Mouse (Mus musculus) granulocyte monocyte progenitor cell, adult 5-6 weeks (primary cell): ENCODE results near the gene Cacng3. TPM values are rescaled to one million over a fixed set of nuclear protein-coding genes. Genes with fewer than 3 reads are reported as not detected.

Experiments used
- ATAC-seq: replicated peaks from 2 replicates; pipeline ENCODE4 v1.8.0; 2016; ENCODE audit warnings: mild to moderate bottlenecking, moderate TSS enrichment, inconsistent platforms; ENCODE audit not compliant: poor library complexity, severe bottlenecking
- total RNA-seq, 2 experiments: library from RNA; stranded (forward) in 1 of 2; stranded (reverse) in 1 of 2; fragments of 200-712, 200-1000 nt in 1 of 2; fragments of >200 nt in 1 of 2; fragmentation: Nextera tagmentation in 1 of 2; gene quantifications; 2 replicates each; pipeline ENCODE4 v1.2.3; 2014 to 2017

Gene Cacng3
- total RNA-seq, 2 experiments from 2014 or later = not detected

DNA sequence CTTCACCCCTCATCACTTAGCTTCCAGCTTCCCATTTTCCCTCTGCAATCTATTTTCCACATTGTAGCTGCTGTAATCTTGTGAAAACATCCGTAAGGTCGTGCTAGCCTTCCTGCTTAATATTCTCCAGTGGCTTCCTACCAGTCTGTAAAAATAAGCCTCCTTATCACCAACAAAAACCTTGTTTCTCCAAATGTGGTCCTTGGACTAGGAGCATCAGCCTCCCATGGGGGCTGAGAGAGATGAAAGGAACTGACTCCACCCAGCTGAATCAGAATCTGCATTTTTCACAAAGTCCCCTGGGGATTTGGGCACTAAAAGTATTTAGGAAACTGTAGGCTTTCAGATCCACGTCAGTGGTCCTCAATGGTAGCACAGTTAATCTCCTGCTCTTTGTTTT is 46.0 kb downstream of the Cacng3 start:
- ATAC-seq = no peak

DNA sequence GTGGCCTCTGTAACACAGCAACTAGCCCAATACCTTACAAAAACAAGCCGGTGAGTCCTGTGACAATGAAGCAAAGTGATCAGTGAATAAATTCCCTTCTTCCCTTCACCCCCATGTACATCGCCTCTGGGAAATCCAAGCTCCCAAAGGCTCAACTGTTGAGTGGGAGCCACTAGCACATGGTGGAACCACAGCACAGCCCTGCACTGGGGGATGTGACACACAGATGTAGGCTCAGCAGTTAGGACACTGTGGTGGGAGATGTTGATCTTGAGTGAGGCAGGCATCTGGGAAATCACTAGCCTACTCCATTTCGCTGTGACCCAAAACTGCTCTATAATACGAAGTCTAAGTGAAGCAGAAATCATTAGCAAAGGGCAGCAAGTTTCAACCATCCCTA is 48.2 kb downstream of the Cacng3 start:
- no peak for ATAC-seq

DNA sequence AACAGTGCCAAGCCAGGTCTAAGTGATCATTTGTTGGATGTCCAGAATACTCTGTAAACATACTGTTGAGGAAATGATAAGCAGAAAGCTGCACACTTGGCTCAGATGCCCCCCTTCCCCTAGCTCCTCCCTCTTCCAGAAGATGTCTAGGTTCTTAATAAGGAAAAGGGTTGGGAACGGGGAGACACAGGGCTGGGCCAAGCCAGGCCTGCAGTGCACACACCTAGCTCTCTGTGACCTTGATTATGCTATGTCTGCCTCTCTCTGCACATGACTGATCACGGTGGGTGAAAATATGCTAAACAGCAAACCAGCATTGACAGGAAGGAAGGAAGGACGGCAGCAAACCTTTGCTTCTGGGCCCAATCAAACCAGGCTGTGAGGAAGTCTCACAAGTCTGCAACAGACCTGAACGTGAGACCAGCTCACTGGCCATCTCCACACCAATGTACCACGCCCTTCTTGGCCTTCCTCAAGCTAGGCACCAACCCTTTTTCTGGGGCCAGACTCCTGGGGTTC is 53.1 kb downstream of the Cacng3 start:
- no peak for ATAC-seq

GRCm38 (mm10) chr7:122726376-122726775 is 56.1 kb downstream of the Cacng3 start:
- no peak for ATAC-seq

DNA sequence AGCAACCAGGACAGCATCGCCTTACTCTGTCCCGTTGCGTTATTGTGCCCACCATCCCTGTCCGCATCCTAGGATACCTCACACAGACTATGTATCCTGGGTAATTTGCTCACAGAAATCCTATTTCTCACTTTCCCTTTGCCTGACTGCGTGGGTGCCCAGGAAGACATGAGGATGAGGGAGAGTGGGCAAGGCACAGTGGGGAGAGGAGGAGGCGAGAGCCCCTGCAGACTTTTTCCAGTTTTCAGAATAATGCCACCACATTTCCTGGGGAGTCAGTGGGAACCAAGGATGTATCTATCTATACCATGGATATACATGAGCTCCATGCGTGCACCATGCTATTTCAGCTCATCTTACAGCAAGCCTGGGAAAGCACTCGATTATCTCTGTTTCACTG is 57.9 kb downstream of the Cacng3 start:
- ATAC-seq = no peak

DNA sequence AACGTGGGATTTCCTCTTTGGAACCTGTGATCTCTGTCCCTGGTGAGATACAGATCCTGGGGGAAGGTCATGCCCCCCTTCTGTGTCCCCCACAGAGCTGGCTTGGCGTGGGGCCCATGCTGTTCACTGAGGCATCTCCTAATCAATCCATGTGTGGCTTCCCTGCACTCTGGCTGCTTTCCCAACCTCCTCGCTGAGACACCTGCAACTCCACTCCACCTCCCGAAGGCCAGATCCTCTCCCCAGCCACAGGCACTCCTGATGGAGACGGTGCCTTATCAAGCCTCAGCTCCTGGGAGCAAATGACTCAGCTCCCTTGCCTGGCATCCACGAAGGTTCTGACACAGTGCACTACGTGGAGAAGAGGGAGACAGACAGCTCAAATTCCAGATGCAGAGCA is 58.6 kb downstream of the Cacng3 start:
- no peak for ATAC-seq

DNA sequence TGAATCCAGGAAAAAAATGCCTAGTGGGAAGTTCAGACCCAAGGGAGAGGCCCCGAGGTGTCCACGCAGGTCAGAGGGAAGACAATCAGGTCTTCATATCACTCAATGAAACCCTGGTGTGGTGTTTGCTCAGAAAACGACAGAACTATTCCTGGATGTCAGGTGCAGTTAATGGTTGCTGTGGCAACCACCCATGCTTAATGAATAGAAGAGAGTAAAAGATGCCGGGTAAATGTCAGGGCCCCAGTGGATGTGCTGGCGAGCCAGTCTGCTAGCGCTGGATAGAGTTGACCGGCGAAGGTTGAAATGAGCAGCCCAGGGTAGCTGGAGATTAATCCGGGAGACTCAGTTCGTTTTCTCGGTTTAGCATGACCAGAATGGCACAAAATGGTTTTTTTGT is 65.0 kb downstream of the Cacng3 start:
- ATAC-seq = no peak

- no peak for ATAC-seq
Measured at GRCm38 (mm10) chr7:122738541-122738940, 68.2 kb downstream of the Cacng3 start.

DNA sequence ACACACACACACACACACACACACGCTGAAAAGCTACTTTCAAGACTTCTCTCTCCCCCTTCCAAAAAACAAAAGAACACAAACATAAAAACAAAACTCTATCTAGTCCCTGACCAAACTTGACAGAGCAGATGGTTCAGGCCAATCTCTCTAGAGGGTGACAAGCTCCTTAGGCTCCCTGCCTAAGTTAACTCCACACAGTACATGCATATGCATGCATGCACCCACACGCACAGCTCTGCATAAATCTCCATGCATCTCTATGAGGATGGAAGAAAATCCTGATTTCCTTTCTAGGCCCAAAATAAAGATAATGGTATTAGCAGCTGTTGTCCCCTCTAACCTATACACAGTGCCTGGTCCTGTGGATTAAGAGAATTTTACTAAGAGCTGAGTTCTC is 70.4 kb downstream of the Cacng3 start:
- ATAC-seq = no peak

GRCm38 (mm10) chr7:122755920-122756603 is 85.8 kb downstream of the Cacng3 start:
- no peak for ATAC-seq

DNA sequence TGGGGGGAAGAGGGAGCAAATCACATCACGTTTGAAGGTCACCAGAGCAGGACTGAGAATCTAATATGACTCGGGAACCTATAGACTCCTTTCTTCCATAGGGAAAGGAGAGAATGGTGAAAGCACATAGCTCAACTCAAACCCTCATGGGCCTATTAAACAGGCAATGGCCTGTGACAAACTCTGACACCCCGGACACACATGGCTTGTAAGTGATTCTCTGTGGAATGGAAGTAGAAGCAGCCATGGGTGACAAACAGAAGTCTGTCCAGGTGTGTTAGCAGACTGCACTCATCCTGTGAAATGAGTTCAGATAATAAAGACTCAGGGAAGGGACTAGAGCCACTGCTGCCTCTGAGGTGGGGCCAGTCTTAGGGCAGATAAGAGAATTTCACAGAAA is 88.4 kb downstream of the Cacng3 start:
- ATAC-seq = no peak

DNA sequence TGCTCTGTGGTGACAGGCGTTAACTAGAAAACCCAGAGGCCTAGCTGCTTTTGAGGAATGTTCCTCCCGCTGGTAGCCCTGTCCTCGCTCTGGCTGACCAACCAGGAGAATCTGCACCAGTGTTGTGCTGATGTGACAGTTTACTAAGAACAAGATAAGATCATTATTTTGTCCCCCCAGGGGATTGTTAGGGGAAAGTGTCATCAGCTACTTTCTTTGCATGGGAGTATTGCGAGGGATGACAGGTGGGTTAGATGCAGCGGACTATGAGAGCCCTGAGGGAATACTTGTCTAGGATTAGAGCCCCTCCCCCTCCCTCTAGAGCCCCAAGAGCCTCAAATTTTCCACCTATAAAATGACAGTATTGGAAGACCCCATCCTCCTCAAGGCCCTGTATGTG is 94.2 kb downstream of the Cacng3 start:
- no peak for ATAC-seq

DNA sequence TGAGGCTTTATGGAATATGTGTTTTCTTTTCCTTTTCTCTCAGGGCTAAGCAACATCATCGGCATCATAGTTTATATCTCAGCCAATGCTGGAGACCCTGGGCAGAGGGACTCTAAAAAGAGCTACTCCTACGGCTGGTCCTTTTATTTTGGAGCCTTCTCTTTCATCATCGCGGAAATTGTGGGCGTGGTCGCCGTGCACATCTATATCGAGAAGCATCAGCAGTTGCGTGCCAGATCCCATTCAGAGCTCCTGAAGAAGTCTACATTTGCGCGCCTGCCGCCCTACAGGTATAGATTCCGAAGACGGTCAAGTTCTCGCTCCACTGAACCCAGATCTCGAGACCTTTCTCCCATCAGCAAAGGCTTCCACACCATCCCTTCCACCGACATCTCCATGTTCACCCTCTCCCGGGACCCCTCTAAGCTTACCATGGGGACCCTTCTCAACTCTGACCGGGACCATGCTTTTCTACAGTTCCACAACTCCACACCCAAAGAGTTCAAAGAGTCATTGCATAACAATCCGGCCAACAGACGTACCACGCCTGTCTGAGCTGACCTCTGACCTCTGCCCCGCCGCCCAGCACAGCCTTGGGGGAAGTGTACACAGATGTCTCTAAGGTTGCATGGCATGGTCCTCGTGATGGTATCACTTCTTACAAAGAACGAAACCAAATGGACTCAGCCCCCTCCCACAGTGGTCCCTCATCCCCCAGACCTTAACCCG is 98.2 kb downstream of the Cacng3 start:
- ATAC-seq = no peak

DNA sequence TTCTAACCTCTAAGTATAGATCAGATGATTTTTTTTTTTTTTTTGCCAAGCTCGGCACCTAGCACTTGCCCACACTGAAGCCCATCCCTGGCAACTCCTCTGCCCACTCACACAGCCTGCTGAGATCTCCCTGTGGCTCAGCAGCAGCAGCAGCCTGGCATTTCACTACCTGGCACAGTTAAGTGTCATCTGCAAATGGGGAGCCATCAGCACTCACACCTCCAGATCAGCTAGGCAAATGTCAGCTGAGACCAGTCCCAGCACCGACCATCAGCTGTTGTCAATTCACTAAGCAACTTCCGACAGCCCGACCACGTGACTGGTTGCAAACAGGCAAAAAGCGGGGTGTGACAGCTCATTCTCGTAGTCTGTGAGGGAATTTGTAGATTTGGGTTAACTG is 109.3 kb downstream of the Cacng3 start:
- ATAC-seq = no peak

DNA sequence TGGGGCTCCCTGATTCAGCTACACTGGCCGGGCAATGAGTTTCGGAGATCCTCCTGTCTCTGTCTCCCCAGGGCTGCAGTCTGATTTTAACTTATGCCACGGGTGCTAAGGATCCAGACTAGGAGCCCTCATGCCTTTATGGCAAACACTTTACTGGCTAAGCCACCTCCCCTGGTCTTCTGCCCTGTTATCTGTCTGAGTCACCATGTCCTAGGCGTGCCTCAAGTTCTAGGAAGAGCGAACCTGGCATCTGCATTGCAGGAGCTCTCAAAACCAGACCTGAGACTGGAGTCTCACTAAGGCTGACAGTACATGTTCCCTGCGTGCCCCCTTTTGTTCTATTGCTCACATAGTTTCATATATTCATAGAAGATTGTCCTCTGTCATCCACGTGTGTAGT is 119.6 kb downstream of the Cacng3 start:
- ATAC-seq = no peak

DNA sequence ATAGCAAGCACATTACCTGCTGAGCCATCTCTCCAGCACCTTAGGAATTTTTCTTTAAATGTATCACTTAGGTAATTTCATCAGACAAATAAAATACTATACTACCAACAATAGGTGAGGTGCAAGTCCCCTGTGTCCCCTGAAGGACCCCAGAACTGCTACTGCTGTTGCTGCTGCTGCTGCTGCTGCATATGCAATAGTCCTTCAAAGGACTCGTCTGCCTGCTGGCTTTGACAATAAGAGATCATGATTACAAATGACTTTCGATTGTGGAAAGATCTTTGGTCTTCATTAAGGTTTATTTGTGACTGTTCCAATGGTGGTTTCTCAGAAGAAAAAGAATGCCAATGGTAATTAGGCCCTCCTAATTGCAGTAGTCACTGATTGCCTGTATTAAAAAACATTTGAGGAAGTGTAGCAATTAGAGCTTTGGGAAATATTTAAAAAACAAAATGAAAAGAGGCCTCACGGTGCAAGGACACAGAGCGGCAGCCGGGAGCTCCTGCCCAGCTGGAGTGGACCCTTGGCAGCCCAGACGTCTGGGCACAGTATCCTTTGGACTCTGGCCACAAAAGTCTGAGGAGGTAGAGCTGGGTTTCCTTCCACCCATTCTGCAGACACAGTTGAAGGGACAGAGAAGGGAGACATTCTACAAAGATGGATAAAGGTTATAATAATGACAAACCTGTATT is 123.5 kb downstream of the Cacng3 start:
- no peak for ATAC-seq

GRCm38 (mm10) chr7:122795140-122795539 is 124.8 kb downstream of the Cacng3 start:
- ATAC-seq = no peak

GRCm38 (mm10) chr7:122800821-122801220 is 130.5 kb downstream of the Cacng3 start:
- no peak for ATAC-seq

DNA sequence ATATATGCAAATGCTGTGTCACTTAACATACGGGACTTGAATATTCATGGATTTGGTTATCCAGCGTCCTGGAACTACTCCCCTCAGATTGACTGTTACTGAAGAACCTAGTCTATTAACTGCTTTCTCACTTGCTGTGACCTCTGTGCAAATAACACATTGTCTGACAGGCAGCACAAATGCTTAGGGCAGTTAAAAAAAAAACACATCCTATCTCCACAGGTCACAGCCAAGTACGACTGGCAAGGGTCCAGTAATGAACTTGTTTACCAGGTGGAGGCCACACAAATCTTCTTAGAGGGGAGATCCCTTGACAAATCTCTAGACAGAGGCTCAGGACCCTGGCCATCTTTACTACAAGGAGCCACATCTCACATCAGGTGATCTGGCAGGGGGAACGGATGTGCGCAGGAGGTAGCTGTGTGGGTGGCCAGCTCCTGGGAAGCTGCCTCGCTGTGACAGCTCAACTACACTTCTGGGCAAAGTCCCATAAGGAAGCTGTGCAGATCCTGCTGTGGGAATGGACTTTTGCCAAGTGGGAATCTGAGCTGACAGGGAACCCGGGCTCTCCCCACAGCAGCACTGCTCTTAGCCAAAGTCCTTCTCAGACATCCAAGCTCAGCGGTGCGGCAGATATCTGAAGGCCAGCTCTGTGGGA is 133.7 kb downstream of the Cacng3 start:
- no peak for ATAC-seq

DNA sequence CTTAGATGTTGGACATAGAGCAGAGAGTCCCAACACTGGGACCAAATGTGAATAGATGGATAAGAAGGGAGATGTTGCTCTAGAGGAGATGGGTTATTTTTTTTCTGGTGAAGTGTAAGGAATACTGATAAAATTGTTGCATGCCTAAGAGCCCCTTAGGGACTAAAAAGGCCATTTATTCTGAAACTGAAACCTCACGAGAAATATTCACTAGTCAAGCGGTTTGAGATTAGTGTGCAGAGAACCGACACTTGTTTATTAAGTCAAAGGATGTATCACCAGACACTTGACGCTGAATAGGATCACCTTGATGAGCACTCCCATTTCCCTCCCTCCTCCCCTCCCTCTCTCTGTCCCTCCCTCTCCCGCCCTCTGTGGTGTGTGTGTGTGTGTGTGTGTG is 136.2 kb downstream of the Cacng3 start:
- no peak for ATAC-seq

DNA sequence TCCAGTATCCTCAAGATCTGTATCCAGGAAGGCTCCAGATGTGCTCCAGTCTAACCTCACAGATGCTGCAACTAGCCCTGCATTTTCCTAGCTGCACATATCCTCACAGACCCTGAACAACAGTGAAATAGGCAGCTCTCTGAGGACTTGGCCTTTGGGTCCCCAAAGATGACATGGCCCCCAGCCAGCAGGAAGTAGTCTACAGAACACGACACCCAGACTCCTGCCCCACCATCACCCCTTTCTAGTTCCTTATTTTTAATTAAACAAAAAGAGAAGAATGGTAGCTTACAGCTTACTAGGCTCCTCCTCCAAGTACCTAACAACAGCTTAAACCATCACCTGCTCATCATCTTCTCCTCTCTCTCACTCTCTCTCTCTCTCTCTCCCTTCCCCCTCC is 143.4 kb downstream of the Cacng3 start:
- ATAC-seq = no peak
